Mouse (Mus musculus) megakaryocyte, embryonic 14.5 days (primary cell): ENCODE results near the gene Tmem114.

Experiments used
- FLI1 ChIP-seq: IDR thresholded peaks from 2 replicates; pipeline ENCODE4 v1.6.1; 2012; ENCODE audit warnings: low read length, inconsistent platforms, mixed read lengths
- GATA1 ChIP-seq: IDR thresholded peaks from 3 replicates; pipeline ENCODE4 v1.6.1; 2012; ENCODE audit warnings: mixed read lengths, low read length, inconsistent platforms, borderline replicate concordance

DNA sequence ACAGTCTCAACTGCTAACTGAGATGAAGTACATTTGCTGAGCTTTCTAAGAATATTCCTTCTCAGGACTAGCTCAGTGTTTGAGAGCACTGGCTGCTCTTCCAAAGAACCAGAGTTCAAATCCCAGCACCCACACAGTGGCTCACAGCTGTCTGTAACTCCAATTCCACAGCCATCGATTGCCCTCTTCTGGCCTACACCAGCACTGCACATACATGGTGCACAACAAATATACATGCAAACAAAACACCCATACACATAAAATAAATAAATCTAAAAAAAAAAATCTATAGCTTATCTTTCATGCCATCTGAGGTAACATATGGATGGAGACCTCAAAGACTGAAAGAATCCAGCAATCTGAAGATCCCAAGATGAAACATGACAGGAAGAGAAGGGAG, 36.4 kb downstream of the Tmem114 start:
- no peak for TF ChIP-seq GATA1
- TF ChIP-seq FLI1 = no peak
